Mouse (Mus musculus) midbrain, postnatal 0 days (tissue): ENCODE results near the gene Rnf166. TPM values are rescaled to one million over a fixed set of nuclear protein-coding genes. Genes with fewer than 3 reads are reported as not detected.

Source experiments
- ATAC-seq: fragments of 200-750 bp; cut with Nextera tagmentation; 2 replicates; pipeline ENCODE4 v1.8.0; 2017; ENCODE audit warnings: moderate number of reproducible peaks, mild to moderate bottlenecking, moderate TSS enrichment, moderate library complexity; ENCODE audit not compliant: low FRiP score
- DNase-seq: peaks from one replicate; pipeline ENCODE4 v3.0.0-alpha.2; 2015; ENCODE audit warnings: low spot score
- H3K27ac ChIP-seq: fragments of 300-500 bp; sonication (generic); 2 replicates; pipeline ENCODE4 v1.5.1; 2014; ENCODE audit warnings: low read depth, mild to moderate bottlenecking, low read length, mixed read lengths
- H3K27me3 ChIP-seq: fragments of 300-500 bp; sonication (generic); 2 replicates; pipeline ENCODE4 v1.6.1; 2014; ENCODE audit warnings: low read length, control low read depth, mixed read lengths; ENCODE audit not compliant: insufficient read depth
- H3K36me3 ChIP-seq: fragments of 300-500 bp; sonication (generic); 2 replicates; pipeline ENCODE4 v1.6.1; 2014; ENCODE audit warnings: low read length, control low read depth, mixed read lengths; ENCODE audit not compliant: insufficient read depth
- H3K4me1 ChIP-seq: fragments of 300-500 bp; sonication (generic); 2 replicates; pipeline ENCODE4 v1.6.1; 2014; ENCODE audit warnings: mild to moderate bottlenecking, control low read depth, antibody characterized with exemption, low read length, mixed read lengths; ENCODE audit not compliant: insufficient read depth
- H3K4me2 ChIP-seq: fragments of 300-500 bp; sonication (generic); 2 replicates; pipeline ENCODE4 v1.6.1; 2014; ENCODE audit warnings: low read depth, mild to moderate bottlenecking, low read length, mixed read lengths; ENCODE audit not compliant: poor library complexity, severe bottlenecking
- H3K4me3 ChIP-seq: fragments of 300-500 bp; sonication (generic); 2 replicates; pipeline ENCODE4 v1.5.1; 2014; ENCODE audit warnings: low read depth, mild to moderate bottlenecking, low read length, moderate library complexity
- H3K9ac ChIP-seq: fragments of 300-500 bp; sonication (generic); replicated peaks from 2 replicates; pipeline ENCODE4 v1.6.1; 2014; ENCODE audit warnings: mild to moderate bottlenecking, low read length, moderate library complexity, mixed read lengths; ENCODE audit not compliant: poor library complexity, severe bottlenecking
- H3K9me3 ChIP-seq: fragments of 300-500 bp; sonication (generic); 2 replicates; pipeline ENCODE4 v1.6.1; 2016; ENCODE audit warnings: low read length, control low read depth
- CTCF ChIP-seq: IDR thresholded peaks from 2 replicates; pipeline ENCODE4 v1.5.1; 2016; ENCODE audit warnings: antibody characterized with exemption, mild to moderate bottlenecking
- WGBS: fragments of 180-500 bp; shearing (Covaris S2); extraction: QIAGEN DNeasy Blood & Tissue Kit; methylation state at CpG from one replicate; pipeline ENCODE4 v1.1.7; 2014; 5-methylcytosine and 5-hydroxymethylcytosine counted together
- polyA plus RNA-seq: library from polyadenylated mRNA; unstranded; fragments of >200 nt; fragmentation: Nextera tagmentation; extraction: Ambion mirVana; gene quantifications from 2 replicates; pipeline ENCODE4 v1.2.1, GENCODE M21; 2015
- total RNA-seq: library from RNA; depleted of rRNA; stranded (reverse); fragments of >200 nt; gene quantifications from 2 replicates; pipeline ENCODE4 v1.2.3, GENCODE M21; 2014

Rnf166 gene
- total and polyA plus RNA-seq, 2 experiments from 2014 or later: 25.1 to 26.4 TPM

- no peak for TF ChIP-seq CTCF
- 100% methylated on average over 1 of the region's 1 CpGs for WGBS
These were observed 34.5 kb downstream of the Rnf166 start for GRCm38 (mm10) chr8:122441326-122441725.

GRCm38 (mm10) chr8:122439336-122439735, 36.5 kb downstream of the Rnf166 start:
- Histone ChIP-seq H3K9me3 (no peaks in the 10 kb centered on the region), H3K27me3 (no peaks in the 10 kb centered on the region), H3K4me1 (peaks cover 5% of the 10 kb centered on the region; the same call in 1 of the 2 replicates), H3K4me2 (no peak overlapping the region), H3K27ac (no peak overlapping the region), H3K4me3 (no peak overlapping the region), H3K36me3 (peaks cover 37% of the 10 kb centered on the region), H3K9ac (no peak overlapping the region)
- TF ChIP-seq CTCF: no peak
- DNase-seq (peak; percentile 15), ATAC-seq (no peak)
- 95% methylated on average over 16 of the region's 16 CpGs for WGBS

More at GRCm38 (mm10) chr8:122441326-122441725, 34.5 kb downstream of the Rnf166 start:
- no peak overlapping the region for H3K4me2 ChIP-seq
- peaks cover 13% of the 10 kb centered on the region; the same call in 1 of the 2 replicates for H3K4me1 ChIP-seq
- no peaks in the 10 kb centered on the region for H3K27me3 ChIP-seq
- H3K4me3 ChIP-seq: no peak overlapping the region
- DNase-seq (no peak), ATAC-seq (no peak)
- no peak overlapping the region for H3K9ac ChIP-seq
- peaks cover 28% of the 10 kb centered on the region for H3K36me3 ChIP-seq
- no peaks in the 10 kb centered on the region for H3K9me3 ChIP-seq
- no peak overlapping the region for H3K27ac ChIP-seq

- no peak for TF ChIP-seq CTCF
- H3K4me2 ChIP-seq: no peak overlapping the region
- H3K4me1 ChIP-seq: peaks cover 5% of the 10 kb centered on the region; the same call in 1 of the 2 replicates
- WGBS: 95% methylated on average over 13 of the region's 13 CpGs
- H3K9me3 ChIP-seq: no peaks in the 10 kb centered on the region
- no peak overlapping the region for H3K4me3 ChIP-seq
- no peak overlapping the region for H3K27ac ChIP-seq
- peaks cover 48% of the 10 kb centered on the region for H3K36me3 ChIP-seq
- no peak overlapping the region for H3K9ac ChIP-seq
- no peak for DNase-seq
- H3K27me3 ChIP-seq: no peaks in the 10 kb centered on the region
- no peak for ATAC-seq
These were observed 38.0 kb downstream of the Rnf166 start for GRCm38 (mm10) chr8:122437708-122438331.

GRCm38 (mm10) chr8:122436586-122437125, 39.2 kb downstream of the Rnf166 start:
- no peak for TF ChIP-seq CTCF
- no peaks in the 10 kb centered on the region for H3K4me1 ChIP-seq
- ATAC-seq (no peak), DNase-seq (no peak)
- H3K27me3 ChIP-seq: no peaks in the 10 kb centered on the region
- no peak overlapping the region for H3K4me3 ChIP-seq
- no peak overlapping the region for H3K4me2 ChIP-seq
- WGBS: 90% methylated on average over 20 of the region's 20 CpGs
- no peaks in the 10 kb centered on the region for H3K9me3 ChIP-seq
- no peak overlapping the region for H3K27ac ChIP-seq
- H3K36me3 ChIP-seq: peaks cover 48% of the 10 kb centered on the region
- H3K9ac ChIP-seq: no peak overlapping the region

GRCm38 (mm10) chr8:122436146-122436545, 39.7 kb downstream of the Rnf166 start:
- DNase-seq (no peak), ATAC-seq (no peak)
- no peaks in the 10 kb centered on the region for H3K4me1 ChIP-seq
- H3K36me3 ChIP-seq: peaks cover 48% of the 10 kb centered on the region
- no peak overlapping the region for H3K27ac ChIP-seq
- H3K4me3 ChIP-seq: no peak overlapping the region
- no peak overlapping the region for H3K9ac ChIP-seq
- no peak overlapping the region for H3K4me2 ChIP-seq
- H3K27me3 ChIP-seq: no peaks in the 10 kb centered on the region
- no peak for TF ChIP-seq CTCF
- 97% methylated on average over 9 of the region's 9 CpGs for WGBS
- H3K9me3 ChIP-seq: no peaks in the 10 kb centered on the region

- no peaks in the 10 kb centered on the region for H3K27me3 ChIP-seq
- 93% methylated on average over 6 of the region's 6 CpGs for WGBS
- no peak overlapping the region for H3K4me3 ChIP-seq
- H3K27ac ChIP-seq: no peak overlapping the region
- H3K4me1 ChIP-seq: no peaks in the 10 kb centered on the region
- no peaks in the 10 kb centered on the region for H3K9me3 ChIP-seq
- peak; percentile 64 for TF ChIP-seq CTCF
- ATAC-seq: no peak
- no peak overlapping the region for H3K4me2 ChIP-seq
- H3K9ac ChIP-seq: no peak overlapping the region
- DNase-seq: no peak
- peaks cover 48% of the 10 kb centered on the region for H3K36me3 ChIP-seq
These were observed 40.5 kb downstream of the Rnf166 start for GRCm38 (mm10) chr8:122435375-122435774.
